Mouse (Mus musculus) embryonic fibroblast, embryonic 13.5 days (primary cell): ENCODE results near the gene Syt2.

Experiments
- CTCF ChIP-seq: IDR thresholded peaks from 2 replicates; pipeline ENCODE4 v1.5.1; 2011; ENCODE audit warnings: mild to moderate bottlenecking, control low read depth, low read length, moderate library complexity, borderline replicate concordance; ENCODE audit not compliant: insufficient read depth
- POLR2A ChIP-seq: IDR thresholded peaks from 2 replicates; pipeline ENCODE4 v1.6.1; 2011; ENCODE audit warnings: low read depth, mild to moderate bottlenecking, control low read depth, low read length, moderate library complexity

DNA sequence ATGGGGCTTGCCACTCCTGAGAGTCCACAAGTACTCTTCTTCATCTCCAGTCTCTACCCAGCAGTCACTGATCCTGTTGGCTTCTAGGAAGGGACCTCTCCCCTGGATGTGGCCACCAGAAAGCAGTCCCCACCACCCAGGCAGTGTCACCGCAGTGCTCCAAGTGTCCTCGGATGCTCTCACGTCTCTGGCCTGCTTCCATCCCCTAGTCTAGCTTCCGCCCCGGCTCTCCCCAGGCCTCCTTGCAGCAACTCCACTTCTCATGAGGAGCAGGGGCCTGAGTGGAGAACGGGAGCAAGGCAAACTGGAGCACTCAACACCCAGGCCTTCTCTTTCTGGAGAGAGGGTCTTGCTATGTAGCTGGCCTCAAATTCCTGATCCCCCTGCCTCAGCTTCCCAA, 112.7 kb downstream of the Syt2 start:
- TF ChIP-seq POLR2A (no peak), CTCF (no peak)
